Comparison of ENCODE assay signal across 18 mouse cellular contexts in the genomic region with DNA sequence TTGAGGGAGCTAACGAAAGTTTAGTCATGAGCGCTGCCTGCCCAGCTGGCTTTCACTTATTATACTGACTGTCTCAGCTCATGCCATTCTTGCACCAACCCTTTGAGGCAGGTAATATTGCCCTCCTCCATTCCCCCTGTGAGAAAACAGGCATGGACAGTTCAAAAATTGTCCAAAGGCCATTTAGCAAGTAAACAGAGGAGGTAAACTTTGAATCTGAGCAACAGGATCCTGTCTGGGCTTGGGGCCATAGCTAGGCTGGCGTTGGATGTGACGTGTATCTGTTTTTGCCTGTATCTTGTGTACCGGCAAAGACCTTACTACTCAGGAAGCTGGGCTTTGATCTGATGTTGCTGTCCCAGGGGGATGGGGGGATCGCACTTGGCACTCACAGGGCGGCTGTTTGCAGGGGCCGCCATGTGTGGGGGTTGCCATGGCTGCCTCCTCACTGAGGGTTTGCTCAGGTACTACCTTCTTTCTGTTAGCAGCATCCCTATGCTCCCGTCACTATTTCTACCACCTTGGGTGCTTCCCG. TPM values are rescaled to one million over a fixed set of nuclear protein-coding genes. Genes with fewer than 3 reads are reported as not detected.
DNase-seq lines count a peak whose midpoint lies in the region; ATAC-seq and TF ChIP-seq lines count a peak whose summit lies in the region.
"Had no signal": no experiment of that assay in that cellular context is flagged by ENCODE, and none has a peak within 500 bp of the region (broad histone marks: within the 10 kb centered on the region; RNA-seq: fewer than 3 reads in every experiment).

No protein-coding gene starts in this region.

- H3K4me3 ChIP-seq in kidney, embryonic 15.5 days (replicated peaks): no peak overlapping the region
- H3K4me3 ChIP-seq in cerebellum, adult 2 months (replicated peaks; ENCODE audit: insufficient read depth, low read depth, low read length): no peak overlapping the region
- H3K4me3 ChIP-seq: heart, embryonic 13.5 days; layer of hippocampus, adult 2 months; left cerebral cortex, adult 2 months had no signal

- no peak for TF ChIP-seq CTCF in cerebellum, adult 2 months (IDR thresholded peaks at IDR 0.05; ENCODE audit: borderline replicate concordance, insufficient read depth, low read depth, low read length)

- no peak for ATAC-seq in kidney, embryonic 15.5 days (replicated peaks; ENCODE audit: low FRiP score)
- ATAC-seq: CD4-positive, CD25-positive, alpha-beta regulatory T cell, adult 4 months; forebrain, embryonic 14.5 days; inflammation-experienced regulatory T-cells, adult 6 months had no signal

- peak; percentile 47 for DNase-seq in adrenal gland, postnatal 14 days
- DNase-seq in adrenal gland, adult 18-20 months (ENCODE audit: low spot score in 2 of 2): no peak
- peak; percentile 9 for DNase-seq in kidney, adult 11 months
- DNase-seq in lung, postnatal 36 days: peak; percentile 4
- DNase-seq in lung, postnatal 25 days (ENCODE audit: low spot score): no peak
- no peak for DNase-seq in cerebellum, adult 2 months
- DNase-seq in layer of hippocampus, adult 8-10 months (ENCODE audit: low spot score in 2 of 2): no peak
- DNase-seq: cerebellum, postnatal 14 days; lung, embryonic 14.5 days; thymus, postnatal 36 days had no signal

- peaks cover 5% of the 10 kb centered on the region; the same call in 1 of the 2 replicates for H3K27me3 ChIP-seq in kidney, embryonic 15.5 days
- no peaks in the 10 kb centered on the region; the same call in 1 of the 2 replicates for H3K27me3 ChIP-seq in cerebellum, adult 2 months (ENCODE audit: control insufficient read depth, insufficient read depth, low read length)
- H3K27me3 ChIP-seq: heart, embryonic 13.5 days had no signal

- H3K27ac ChIP-seq in kidney, embryonic 15.5 days: no peak overlapping the region
- no peak overlapping the region for H3K27ac ChIP-seq in cerebellum, adult 2 months (ENCODE audit: insufficient read depth, low read length)
- H3K27ac ChIP-seq: heart, embryonic 13.5 days; layer of hippocampus, adult 2 months; left cerebral cortex, adult 2 months had no signal

- H3K4me2 ChIP-seq in kidney, embryonic 15.5 days: no peak overlapping the region
- H3K4me2 ChIP-seq: heart, embryonic 13.5 days; lung, embryonic 14.5 days had no signal

- no peaks in the 10 kb centered on the region for H3K36me3 ChIP-seq in kidney, embryonic 15.5 days
- H3K36me3 ChIP-seq: G1E; heart, embryonic 13.5 days had no signal

- H3K9ac ChIP-seq in kidney, embryonic 15.5 days: no peak overlapping the region
- H3K9ac ChIP-seq: heart, embryonic 13.5 days; lung, embryonic 14.5 days had no signal

- H3K4me1 ChIP-seq in kidney, embryonic 15.5 days: no peaks in the 10 kb centered on the region
- H3K4me1 ChIP-seq in cerebellum, adult 2 months (ENCODE audit: control insufficient read depth, insufficient read depth, low read length): no peaks in the 10 kb centered on the region

- TF ChIP-seq POLR2A in cerebellum, adult 2 months (IDR thresholded peaks at IDR 0.05; ENCODE audit: borderline replicate concordance, insufficient read depth, low read length): no peak

- H3K9me3 ChIP-seq in kidney, embryonic 15.5 days (replicated peaks): no peaks in the 10 kb centered on the region
- H3K9me3 ChIP-seq: G1E; heart, embryonic 13.5 days had no signal

- 77% methylated on average over 10 of the region's 10 CpGs for WGBS in kidney, embryonic 15.5 days
- 73% methylated on average over 10 of the region's 10 CpGs for WGBS in cerebellum, adult 2 months

RNA-seq across cellular contexts. Expression of a gene that starts 53.1 kb away (rescaled TPM):
- 17.5 and 21.2 TPM in 2 replicates for total RNA-seq in adrenal gland, postnatal 14 days (2021)
- total RNA-seq in adrenal gland, adult 18-20 months (2021): 10 to 100 TPM; 17.0 to 20.0 TPM
- polyA plus RNA-seq in kidney, embryonic 15.5 days (2015; fragmentation: Nextera tagmentation; extraction: Ambion mirVana): 0.40 and 0.65 TPM in 2 replicates
- polyA plus RNA-seq in cerebellum, adult 2 months (2012; rRNA removed): 7.3 and 8.3 TPM in 2 replicates
- 10 to 100 TPM; 15.3 to 19.1 (median 16.6) TPM for total RNA-seq in layer of hippocampus, adult 8-10 months (2022)
- polyA plus RNA-seq: CD4-positive, CD25-positive, alpha-beta regulatory T cell, adult 4 months; G1E; inflammation-experienced regulatory T-cells, adult 6 months had no signal

Comparison
In these comparisons a context has a peak if more than half of its experiments do, and no peak if none do; other contexts are left out.
1. DNase-seq: peak in adrenal gland, postnatal 14 days (single experiment), kidney, adult 11 months (single experiment) and lung, postnatal 36 days (single experiment); none in adrenal gland, adult 18-20 months (0 of 2), lung, postnatal 25 days (single experiment), cerebellum, adult 2 months (0 of 2) and layer of hippocampus, adult 8-10 months (0 of 2).